Mouse (Mus musculus): Measurements from ENCODE around the gene Tnpo2.

GRCm38 (mm10) chr8:85065213-85065612 lies 28.5 kb downstream of the Tnpo2 start:
- TF ChIP-seq MYC (IDR thresholded peaks at IDR 0.05; ENCODE audit: low read depth, low read length) (no peak), EP300 (IDR thresholded peaks at IDR 0.05; ENCODE audit: low read depth in 1 of 2, low read length in 2 of 2) (no peak), RCOR1 (IDR thresholded peaks at IDR 0.05; ENCODE audit: low read depth, low read length) (no peak)
